ENCODE assay signal across 8 mouse cellular contexts in the genomic region with DNA sequence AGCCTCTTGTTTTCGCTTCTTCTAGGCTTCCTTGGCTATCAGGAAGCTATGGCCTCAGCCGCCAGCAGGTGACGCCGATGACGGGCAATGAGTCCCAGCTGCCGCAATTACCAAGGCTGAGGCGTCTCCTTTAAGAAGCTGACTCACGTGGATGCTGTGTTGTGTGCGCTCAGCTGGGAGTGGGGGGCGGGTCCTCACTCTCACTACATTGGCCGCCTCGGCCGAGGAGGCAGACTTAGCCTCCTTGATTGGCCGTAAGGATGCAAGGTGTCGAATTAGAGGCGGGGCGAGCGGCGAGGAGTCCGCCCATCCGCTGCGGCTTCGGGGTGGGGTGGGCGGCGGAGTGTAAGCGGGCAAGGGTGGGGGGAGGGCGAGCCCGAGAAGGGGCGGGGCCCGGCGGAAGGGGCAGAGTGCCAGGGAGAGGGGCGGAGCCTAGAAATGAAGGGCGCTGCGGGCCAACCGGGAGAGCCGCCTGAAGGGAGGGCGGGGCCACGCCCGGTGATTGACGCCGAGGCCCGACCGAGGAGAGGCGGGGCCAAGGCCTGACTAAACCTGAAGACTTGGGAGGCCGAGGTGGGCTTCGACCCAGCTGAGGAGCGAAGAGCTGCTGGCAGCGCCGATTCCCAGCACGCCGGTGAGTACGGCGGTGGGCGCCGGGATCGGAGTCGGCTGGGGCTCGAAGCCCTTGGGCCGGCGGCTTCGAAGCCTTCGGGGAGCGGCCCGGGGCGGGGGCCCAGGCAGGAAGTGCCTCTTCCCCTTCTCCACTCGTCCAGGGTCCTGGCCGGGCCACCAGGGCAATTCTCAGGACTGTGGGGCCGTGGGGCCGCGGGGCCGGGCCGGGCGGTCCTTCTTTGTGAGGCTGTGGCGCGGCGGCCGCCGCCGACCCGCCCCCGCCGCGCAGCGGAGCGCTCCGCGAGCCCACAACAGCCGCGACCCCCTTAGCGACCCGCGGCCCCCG. TPM values are rescaled to one million over a fixed set of nuclear protein-coding genes. Genes with fewer than 3 reads are reported as not detected.
A peak's percentile ranks its signal among the peaks of the same experiment; 100 is the strongest.
DNase-seq lines count a peak whose midpoint lies in the region; ATAC-seq and TF ChIP-seq lines count a peak whose summit lies in the region.

A gene (plus strand): TSS at position 296 of the 958 bp plus-strand sequence.

- H3K27me3 ChIP-seq in embryonic facial prominence, embryonic 15.5 days = no peaks in the 10 kb centered on the region
- H3K27me3 ChIP-seq in limb, embryonic 14.5 days (ENCODE audit: control insufficient read depth, insufficient read depth, low read length) = no peaks in the 10 kb centered on the region
- no peaks in the 10 kb centered on the region for H3K27me3 ChIP-seq in midbrain, postnatal 0 days (ENCODE audit: insufficient read depth, low read length)

- H3K4me3 ChIP-seq in bone marrow, adult 2 months (replicated peaks; ENCODE audit: control insufficient read depth, low read depth, low read length) = peak within 1 kb of the TSS; percentile 80
- H3K4me3 ChIP-seq in embryonic facial prominence, embryonic 15.5 days (replicated peaks) = peak within 1 kb of the TSS; percentile 74
- H3K4me3 ChIP-seq in limb, embryonic 14.5 days (replicated peaks; ENCODE audit: low read length) = peak within 1 kb of the TSS; percentile 98
- H3K4me3 ChIP-seq in midbrain, postnatal 0 days (ENCODE audit: low read depth, low read length) = peak within 1 kb of the TSS; percentile 90

- H3K9me3 ChIP-seq in embryonic facial prominence, embryonic 15.5 days (replicated peaks) = no peaks in the 10 kb centered on the region
- no peaks in the 10 kb centered on the region for H3K9me3 ChIP-seq in limb, embryonic 14.5 days (ENCODE audit: control insufficient read depth, low read length)
- no peaks in the 10 kb centered on the region for H3K9me3 ChIP-seq in midbrain, postnatal 0 days (ENCODE audit: low read length)

- TF ChIP-seq POLR2A in bone marrow, adult 2 months (IDR thresholded peaks at IDR 0.05; ENCODE audit: borderline replicate concordance, control insufficient read depth, low read depth, low read length) = peak; percentile 92
- TF ChIP-seq POLR2A in limb, embryonic 14.5 days (IDR thresholded peaks at IDR 0.05; ENCODE audit: borderline replicate concordance, extremely low read depth, insufficient read depth, insufficient read length) = peak; percentile 39; the same call in 1 of the 2 replicates

- ATAC-seq in embryonic facial prominence, embryonic 15.5 days (ENCODE audit: insufficient number of reproducible peaks, low FRiP score, low TSS enrichment, low read depth) = peak; percentile 98
- ATAC-seq in limb, embryonic 14.5 days (ENCODE audit: low FRiP score, low read depth) = peak; percentile 96
- ATAC-seq in midbrain, postnatal 0 days (ENCODE audit: low FRiP score) = peak; percentile 98

- no peaks in the 10 kb centered on the region; the same call in 1 of the 2 replicates for H3K36me3 ChIP-seq in embryonic facial prominence, embryonic 15.5 days
- no peaks in the 10 kb centered on the region for H3K36me3 ChIP-seq in limb, embryonic 14.5 days (ENCODE audit: control insufficient read depth, insufficient read depth, low read length)
- H3K36me3 ChIP-seq in midbrain, postnatal 0 days (ENCODE audit: insufficient read depth, low read length) = no peaks in the 10 kb centered on the region

- H3K4me1 ChIP-seq in bone marrow, adult 2 months (ENCODE audit: control insufficient read depth, insufficient read depth, low read length) = no peaks in the 10 kb centered on the region; the same call in 1 of the 2 replicates
- peaks cover 8% of the 10 kb centered on the region; the same call in 1 of the 2 replicates for H3K4me1 ChIP-seq in embryonic facial prominence, embryonic 15.5 days
- H3K4me1 ChIP-seq in limb, embryonic 14.5 days (ENCODE audit: control insufficient read depth, insufficient read depth, low read length) = peaks cover 7% of the 10 kb centered on the region
- H3K4me1 ChIP-seq in midbrain, postnatal 0 days (ENCODE audit: insufficient read depth, low read length) = peaks cover 5% of the 10 kb centered on the region; the same call in 1 of the 2 replicates

- peak within 1 kb of the TSS; percentile 66 for H3K4me2 ChIP-seq in embryonic facial prominence, embryonic 15.5 days (replicated peaks)
- peak within 1 kb of the TSS; percentile 67 for H3K4me2 ChIP-seq in limb, embryonic 14.5 days (replicated peaks; ENCODE audit: low read depth, low read length, severe bottlenecking)
- H3K4me2 ChIP-seq in midbrain, postnatal 0 days (ENCODE audit: low read depth, low read length, poor library complexity, severe bottlenecking) = peak within 1 kb of the TSS; percentile 55

- WGBS in bone marrow, adult 2 months = under 1% methylated on average over 93 of the region's 93 CpGs
- 1% methylated on average over 81 of the region's 93 CpGs for WGBS in embryonic facial prominence, embryonic 15.5 days
- WGBS in limb, embryonic 14.5 days = under 1% methylated on average over 65 of the region's 93 CpGs
- under 1% methylated on average over 64 of the region's 93 CpGs for WGBS in midbrain, postnatal 0 days

- peak; percentile 58; the same call in 1 of the 2 replicates for TF ChIP-seq CTCF in bone marrow, adult 2 months (IDR thresholded peaks at IDR 0.05; ENCODE audit: control insufficient read depth, insufficient read depth, low read length)
- TF ChIP-seq CTCF in midbrain, postnatal 0 days (IDR thresholded peaks at IDR 0.05) = peak; percentile 80

- peak within 1 kb of the TSS; percentile 100 for H3K27ac ChIP-seq in bone marrow, adult 2 months (ENCODE audit: control insufficient read depth, insufficient read depth, low read depth, low read length, poor library complexity)
- peak within 1 kb of the TSS; percentile 99 for H3K27ac ChIP-seq in embryonic facial prominence, embryonic 15.5 days (replicated peaks)
- H3K27ac ChIP-seq in limb, embryonic 14.5 days (replicated peaks; ENCODE audit: low read depth, low read length) = peak within 1 kb of the TSS; percentile 97
- H3K27ac ChIP-seq in midbrain, postnatal 0 days (ENCODE audit: low read depth, low read length) = peak within 1 kb of the TSS; percentile 100

- DNase-seq in 416B (ENCODE audit: low read depth) = peak; percentile 100
- peak; percentile 98 for DNase-seq in heart, adult 8-10 months (ENCODE audit: low spot score)
- DNase-seq in kidney, adult 9 months = peak; percentile 99
- DNase-seq in limb, embryonic 14.5 days (ENCODE audit: low spot score) = peak; percentile 97
- DNase-seq in midbrain, postnatal 0 days (ENCODE audit: low spot score) = peak; percentile 99
- peak; percentile 96 to 97 for DNase-seq in spleen, postnatal 14 days (ENCODE audit: low spot score in 2 of 2)

- peak within 1 kb of the TSS; percentile 90 for H3K9ac ChIP-seq in embryonic facial prominence, embryonic 15.5 days
- peak within 1 kb of the TSS; percentile 94 for H3K9ac ChIP-seq in limb, embryonic 14.5 days (ENCODE audit: low read depth, low read length, severe bottlenecking)
- peak within 1 kb of the TSS; percentile 99 for H3K9ac ChIP-seq in midbrain, postnatal 0 days (replicated peaks; ENCODE audit: low read length, poor library complexity, severe bottlenecking)

RNA-seq across cellular contexts. Expression of the gene that starts here (rescaled TPM):
- 62.9 and 68.6 TPM in 2 replicates for polyA plus RNA-seq in bone marrow, adult 2 months (2011; ENCODE audit: insufficient read depth, insufficient read length, low replicate concordance, missing spikeins)
- 54.2 and 56.9 TPM in 2 replicates for polyA plus RNA-seq in embryonic facial prominence, embryonic 15.5 days (2015; fragmentation: Nextera tagmentation; extraction: Ambion mirVana)
- 10 to 100 TPM; 36.9 to 46.5 (median 44.0) TPM for total RNA-seq in heart, adult 8-10 months (2022)
- 16.9 and 21.3 TPM in 2 replicates for polyA plus RNA-seq in limb, embryonic 14.5 days (2012; rRNA removed)
- polyA plus RNA-seq in limb, embryonic 14.5 days (2014; fragmentation: Nextera tagmentation; extraction: Ambion mirVana) = 55.1 and 57.5 TPM in 2 replicates
- 60.3 and 71.8 TPM in 2 replicates for total RNA-seq in midbrain, postnatal 0 days (2014; rRNA removed)
- polyA plus RNA-seq in midbrain, postnatal 0 days (2015; fragmentation: Nextera tagmentation; extraction: Ambion mirVana) = 115 and 120 TPM in 2 replicates

Comparison
In these comparisons a context has a peak if more than half of its experiments do, and no peak if none do; other contexts are left out.
1. Peak in every context shown above with its lines: DNase-seq, ATAC-seq, H3K4me3 ChIP-seq and H3K27ac ChIP-seq.